Mouse (Mus musculus): Measurements from ENCODE around the gene Pacrg. TPM values are rescaled to one million over a fixed set of nuclear protein-coding genes. Genes with fewer than 3 reads are reported as not detected.

The Pacrg gene
- total and polyA plus RNA-seq, 3 experiments, result not detected

GRCm38 (mm10) chr17:10695421-10695820, 144.7 kb downstream of the Pacrg start:
- TF ChIP-seq IRF4 (IDR thresholded peaks at IDR 0.05; ENCODE audit: low read depth, low read length) (no peak), TBP (conservative IDR thresholded peaks at IDR 0.05; ENCODE audit: low read depth, low read length) (no peak), JUN (IDR thresholded peaks at IDR 0.05; ENCODE audit: insufficient read depth, low read depth, low read length) (no peak), SIN3A (IDR thresholded peaks at IDR 0.05; ENCODE audit: low read length) (no peak), USF1 (IDR thresholded peaks at IDR 0.05; ENCODE audit: low read depth, low read length) (no peak)
- H3K27ac ChIP-seq (ENCODE audit: insufficient read depth, low read depth), result no peak overlapping the region
- H3K79me2 ChIP-seq (replicated peaks; ENCODE audit: control insufficient read depth, extremely low read depth, insufficient read depth, poor library complexity, severe bottlenecking), result no peaks in the 10 kb centered on the region
- dilution Hi-C loops (cut with MboI; ENCODE audit: extremely low pct_ligation_motif_present, extremely low pct_unique_long_range_greater_than_20kb, low sequenced_read_pairs) (no loop called here), in situ Hi-C loops (cut with MboI; ENCODE audit: low pct_ligation_motif_present, low pct_unique_long_range_greater_than_20kb, low sequenced_read_pairs) (no loop called here)
- no peak overlapping the region for H3K4me2 ChIP-seq (ENCODE audit: insufficient read depth, low read depth, poor library complexity, severe bottlenecking)
- H3K36me3 ChIP-seq (replicated peaks in 1 of 2; ENCODE audit: control insufficient read depth in 1 of 2, insufficient read depth in 1 of 2, low read length in 1 of 2), result no peaks in the 10 kb centered on the region
- DNase-seq (ENCODE audit: extremely low read depth), result no peak
- no peak overlapping the region for H3K4me3 ChIP-seq (replicated peaks in 1 of 3; ENCODE audit: low read depth in 2 of 3, low read length in 2 of 3, poor library complexity in 1 of 3)
- no peaks in the 10 kb centered on the region for H3K27me3 ChIP-seq (replicated peaks)
- H3K9me3 ChIP-seq (replicated peaks; ENCODE audit: low read length), result no peaks in the 10 kb centered on the region
- H3K4me1 ChIP-seq (ENCODE audit: control insufficient read depth in 1 of 2, insufficient read depth in 2 of 2), result no peaks in the 10 kb centered on the region
- no peak overlapping the region for H3K9ac ChIP-seq (ENCODE audit: insufficient read depth, low read depth)

GRCm38 (mm10) chr17:10677098-10677497, 163.0 kb downstream of the Pacrg start:
- no peak overlapping the region for H3K4me2 ChIP-seq (ENCODE audit: insufficient read depth, low read depth, poor library complexity, severe bottlenecking)
- no peak overlapping the region for H3K27ac ChIP-seq (ENCODE audit: insufficient read depth, low read depth)
- no peak overlapping the region for H3K9ac ChIP-seq (ENCODE audit: insufficient read depth, low read depth)
- no peak for DNase-seq (ENCODE audit: extremely low read depth)
- no peak for TF ChIP-seq UBTF (IDR thresholded peaks at IDR 0.05; ENCODE audit: low read depth, low read length)
- no peak for TF ChIP-seq POLR2A (IDR thresholded peaks at IDR 0.05; ENCODE audit: low read depth, low read length)
- no peak for TF ChIP-seq USF2 (conservative IDR thresholded peaks at IDR 0.05; ENCODE audit: low read depth, low read length)
- TF ChIP-seq MAX (IDR thresholded peaks at IDR 0.05; ENCODE audit: low read length), result no peak
- TF ChIP-seq GABPA (IDR thresholded peaks at IDR 0.05; ENCODE audit: insufficient replicate concordance, low read depth, low read length), result no peak
- no peak for TF ChIP-seq ELF1 (IDR thresholded peaks at IDR 0.05; ENCODE audit: low read depth, low read length)
- no peak for TF ChIP-seq CHD2 (IDR thresholded peaks at IDR 0.05; ENCODE audit: low read length)
- no peak for TF ChIP-seq IRF4 (IDR thresholded peaks at IDR 0.05; ENCODE audit: low read depth, low read length)
- no peak for TF ChIP-seq ZKSCAN1 (IDR thresholded peaks at IDR 0.05; ENCODE audit: borderline replicate concordance, low read depth, low read length)
- TF ChIP-seq NELFE (IDR thresholded peaks at IDR 0.05; ENCODE audit: low read depth, low read length), result no peak
- no peak for TF ChIP-seq ZC3H11A (IDR thresholded peaks at IDR 0.05; ENCODE audit: low read depth, low read length)
- TF ChIP-seq KAT2A (IDR thresholded peaks at IDR 0.05; ENCODE audit: insufficient replicate concordance, low read length), result no peak
- no peak for TF ChIP-seq NRF1 (IDR thresholded peaks at IDR 0.05; ENCODE audit: low read depth, low read length)
- no peak overlapping the region for H3K4me3 ChIP-seq (replicated peaks in 1 of 3; ENCODE audit: low read depth in 2 of 3, low read length in 2 of 3, poor library complexity in 1 of 3)
- H3K36me3 ChIP-seq (replicated peaks in 1 of 2; ENCODE audit: control insufficient read depth in 1 of 2, insufficient read depth in 1 of 2, low read length in 1 of 2), result no peaks in the 10 kb centered on the region
- in situ Hi-C loops (cut with MboI; ENCODE audit: low pct_ligation_motif_present, low pct_unique_long_range_greater_than_20kb, low sequenced_read_pairs), result no loop called here
- no peaks in the 10 kb centered on the region for H3K9me3 ChIP-seq (replicated peaks; ENCODE audit: low read length)
- no peaks in the 10 kb centered on the region for H3K27me3 ChIP-seq (replicated peaks)
- H3K4me1 ChIP-seq (ENCODE audit: control insufficient read depth in 1 of 2, insufficient read depth in 2 of 2), result no peaks in the 10 kb centered on the region
- H3K79me2 ChIP-seq (replicated peaks; ENCODE audit: control insufficient read depth, extremely low read depth, insufficient read depth, poor library complexity, severe bottlenecking), result no peaks in the 10 kb centered on the region
- dilution Hi-C loops (cut with MboI; ENCODE audit: extremely low pct_ligation_motif_present, extremely low pct_unique_long_range_greater_than_20kb, low sequenced_read_pairs), result no loop called here
